Mouse (Mus musculus) brain, adult 10 weeks (tissue): ENCODE measurements around the gene Ccdc8. TPM values are rescaled to one million over a fixed set of nuclear protein-coding genes. Genes with fewer than 3 reads are reported as not detected.

Experiments used
- polyA plus RNA-seq: library from polyadenylated mRNA; stranded (reverse); fragments of 350-450 nt; fragmentation: Illumina TruSeq; extraction: RNeasy Lipid Tissue Mini Kit (QIAGEN cat#74804); gene quantifications from one replicate; pipeline ENCODE4 v1.2.3, GENCODE M21; 2015; ENCODE audit warnings: low read depth, low replicate concordance

Gene Ccdc8
- 1.8 TPM for polyA plus RNA-seq

GRCm38 (mm10) chr7:16992451-16992807 lies at the start of gene Ccdc8:
Gene Ccdc8, plus strand, starts transcription at chr7:16992708.

GRCm38 (mm10) chr7:16944061-16944807 lies 48.3 kb upstream of the Ccdc8 start, which contains the start of gene Pnmal2:
Gene Pnmal2, plus strand, starts transcription at chr7:16944682.

GRCm38 (mm10) chr7:16959539-16960187 lies 32.8 kb upstream of the Ccdc8 start, which contains the start of gene Pnmal1:
Gene Pnmal1, plus strand, starts transcription at chr7:16959679.

GRCm38 (mm10) chr7:16982859-16983568 lies 9.5 kb upstream of the Ccdc8 start, which contains the start of gene Gm42372:
Gene Gm42372, plus strand, starts transcription at chr7:16983086.

GRCm38 (mm10) chr7:17027588-17028343 lies 35.3 kb downstream of the Ccdc8 start, which contains the start of gene Ppp5c:
Gene Ppp5c, minus strand, starts transcription at chr7:17027924.

Other genes starting within 250 kb of the Ccdc8 start
- gene Slc1a5, start 211.4 kb upstream of the Ccdc8 start, polyA plus RNA-seq: 2.6 TPM
- gene Strn4, start 176.8 kb upstream of the Ccdc8 start, polyA plus RNA-seq: 165 TPM
- gene Fkrp, start 176.0 kb upstream of the Ccdc8 start, polyA plus RNA-seq: 36.4 TPM
- 4.0 TPM for gene Prkd2, start 149.8 kb upstream of the Ccdc8 start, polyA plus RNA-seq
- gene Dact3, start 117.4 kb upstream of the Ccdc8 start, polyA plus RNA-seq: 69.7 TPM
- gene Gng8, start 100.9 kb upstream of the Ccdc8 start, polyA plus RNA-seq: 5.7 TPM
- gene Ptgir, start 86.2 kb upstream of the Ccdc8 start, polyA plus RNA-seq: not detected
- 1,467 TPM for gene Calm3, start 68.6 kb upstream of the Ccdc8 start, polyA plus RNA-seq
- 160 TPM for gene Pnmal2, start 48.0 kb upstream of the Ccdc8 start, polyA plus RNA-seq
- 101 TPM for gene Pnmal1, start 33.0 kb upstream of the Ccdc8 start, polyA plus RNA-seq
- gene Gm42372, start 9.6 kb upstream of the Ccdc8 start, polyA plus RNA-seq: 64.6 TPM
- 131 TPM for gene Ppp5c, start 35.2 kb downstream of the Ccdc8 start, polyA plus RNA-seq
- gene Hif3a, start 69.7 kb downstream of the Ccdc8 start, polyA plus RNA-seq: 0.97 TPM
- gene Psg16, start 81.3 kb downstream of the Ccdc8 start, polyA plus RNA-seq: 3.4 TPM
- not detected for gene Ceacam3, start 157.6 kb downstream of the Ccdc8 start, polyA plus RNA-seq
- gene Psg29, start 210.8 kb downstream of the Ccdc8 start, polyA plus RNA-seq: not detected